ENCODE assay signal across 27 mouse cellular contexts in genomic region chr10:25380746-25381481, GRCm38 (mm10). TPM values are rescaled to one million over a fixed set of nuclear protein-coding genes. Genes with fewer than 3 reads are reported as not detected.
DNase-seq lines count a peak whose midpoint lies in the region; ATAC-seq and TF ChIP-seq lines count a peak whose summit lies in the region.
"Had no signal": no experiment of that assay in that cellular context is flagged by ENCODE, and none has a peak within 500 bp of the region (broad histone marks: within the 10 kb centered on the region; RNA-seq: fewer than 3 reads in every experiment).

No protein-coding gene starts in this region.

- H3K9me3 ChIP-seq in embryonic facial prominence, embryonic 13.5 days = no peaks in the 10 kb centered on the region
- H3K9me3 ChIP-seq in embryonic facial prominence, embryonic 10.5 days = no peaks in the 10 kb centered on the region
- no peaks in the 10 kb centered on the region for H3K9me3 ChIP-seq in lung, embryonic 14.5 days (ENCODE audit: low read depth, low read length)
- H3K9me3 ChIP-seq: forebrain, embryonic 12.5 days; hindbrain, embryonic 12.5 days; midbrain, embryonic 13.5 days; neural tube, embryonic 15.5 days; stomach, embryonic 15.5 days had no signal

- no peak overlapping the region for H3K9ac ChIP-seq in embryonic facial prominence, embryonic 13.5 days
- H3K9ac ChIP-seq in lung, embryonic 14.5 days = no peak overlapping the region
- H3K9ac ChIP-seq: forebrain, embryonic 12.5 days; hindbrain, embryonic 12.5 days; midbrain, embryonic 13.5 days; neural tube, embryonic 15.5 days; stomach, embryonic 15.5 days had no signal

- H3K27me3 ChIP-seq in embryonic facial prominence, embryonic 13.5 days = no peaks in the 10 kb centered on the region
- no peaks in the 10 kb centered on the region for H3K27me3 ChIP-seq in embryonic facial prominence, embryonic 10.5 days (replicated peaks; ENCODE audit: low read depth, poor library complexity, severe bottlenecking)
- H3K27me3 ChIP-seq in lung, embryonic 14.5 days (ENCODE audit: insufficient read depth, low read length) = no peaks in the 10 kb centered on the region
- H3K27me3 ChIP-seq: forebrain, embryonic 12.5 days; hindbrain, embryonic 12.5 days; midbrain, embryonic 13.5 days; neural tube, embryonic 15.5 days; stomach, embryonic 15.5 days had no signal

- DNase-seq in embryonic facial prominence, embryonic 10.5 days (ENCODE audit: low spot score) = no peak
- peak; percentile 41 for DNase-seq in lung, embryonic 14.5 days
- DNase-seq in lung, postnatal 4 days = no peak
- peak; percentile 50 for DNase-seq in adipocyte (ENCODE audit: low spot score)
- no peak for DNase-seq in thymus, postnatal 0 days (ENCODE audit: low spot score)
- no peak for DNase-seq in adrenal gland, adult 2 months
- DNase-seq: adrenal gland, adult 8-10 months; cerebellum, adult 8-10 months; cerebellum, postnatal 36 days; embryo, embryonic 11 days; gastrocnemius, postnatal 36 days; kidney, adult 8-10 months; kidney, postnatal 10 days; layer of hippocampus, postnatal 36 days; lung, postnatal 10 days; retina, postnatal 1 day; right cerebral cortex, postnatal 25 days; thymus, postnatal 25 days had no signal

- no peak for TF ChIP-seq CTCF in lung, embryonic 14.5 days (IDR thresholded peaks at IDR 0.05; ENCODE audit: low read depth)

- H3K27ac ChIP-seq in embryonic facial prominence, embryonic 13.5 days = 0 out of 2 replicates have a peak overlapping the region, but pooled peaks have one; percentile 39
- no peak overlapping the region for H3K27ac ChIP-seq in embryonic facial prominence, embryonic 10.5 days (replicated peaks)
- H3K27ac ChIP-seq in lung, embryonic 14.5 days (ENCODE audit: low read depth) = no peak overlapping the region
- H3K27ac ChIP-seq: forebrain, embryonic 12.5 days; hindbrain, embryonic 12.5 days; midbrain, embryonic 13.5 days; neural tube, embryonic 15.5 days; stomach, embryonic 15.5 days had no signal

- H3K4me1 ChIP-seq in embryonic facial prominence, embryonic 13.5 days = peaks cover 35% of the 10 kb centered on the region
- H3K4me1 ChIP-seq in embryonic facial prominence, embryonic 10.5 days = peaks cover 27% of the 10 kb centered on the region
- peaks cover 5% of the 10 kb centered on the region; the same call in 1 of the 2 replicates for H3K4me1 ChIP-seq in lung, embryonic 14.5 days (ENCODE audit: insufficient read depth)
- H3K4me1 ChIP-seq: midbrain, embryonic 13.5 days; neural tube, embryonic 15.5 days; stomach, embryonic 15.5 days had no signal

- no peak for ATAC-seq in embryonic facial prominence, embryonic 13.5 days (ENCODE audit: insufficient number of reproducible peaks, insufficient read depth, low FRiP score, low TSS enrichment, low read depth)
- ATAC-seq in lung, embryonic 14.5 days (ENCODE audit: insufficient read depth) = no peak
- ATAC-seq in megakaryocyte progenitor cell, adult 5-6 weeks (replicated peaks; ENCODE audit: poor library complexity) = peak; percentile 83
- ATAC-seq: intestine, embryonic 16.5 days; midbrain, embryonic 13.5 days had no signal

- WGBS in embryonic facial prominence, embryonic 13.5 days = 84% methylated on average over 6 of the region's 6 CpGs
- 91% methylated on average over 6 of the region's 6 CpGs for WGBS in embryonic facial prominence, embryonic 10.5 days
- WGBS in lung, embryonic 14.5 days = 68% methylated on average over 6 of the region's 6 CpGs

- no peak overlapping the region for H3K4me3 ChIP-seq in embryonic facial prominence, embryonic 13.5 days
- H3K4me3 ChIP-seq in embryonic facial prominence, embryonic 10.5 days = no peak overlapping the region
- no peak overlapping the region for H3K4me3 ChIP-seq in lung, embryonic 14.5 days (ENCODE audit: low read depth, low read length)
- H3K4me3 ChIP-seq: forebrain, embryonic 12.5 days; hindbrain, embryonic 12.5 days; midbrain, embryonic 13.5 days; neural tube, embryonic 15.5 days; stomach, embryonic 15.5 days had no signal

- peaks cover 28% of the 10 kb centered on the region for H3K36me3 ChIP-seq in embryonic facial prominence, embryonic 13.5 days
- H3K36me3 ChIP-seq in embryonic facial prominence, embryonic 10.5 days (replicated peaks) = peaks cover 22% of the 10 kb centered on the region
- no peaks in the 10 kb centered on the region for H3K36me3 ChIP-seq in lung, embryonic 14.5 days (ENCODE audit: insufficient read depth)
- H3K36me3 ChIP-seq: forebrain, embryonic 12.5 days; hindbrain, embryonic 12.5 days; midbrain, embryonic 13.5 days; neural tube, embryonic 15.5 days; stomach, embryonic 15.5 days had no signal

- H3K4me2 ChIP-seq in embryonic facial prominence, embryonic 13.5 days = no peak overlapping the region
- H3K4me2 ChIP-seq in lung, embryonic 14.5 days = no peak overlapping the region
- H3K4me2 ChIP-seq: forebrain, embryonic 12.5 days; hindbrain, embryonic 12.5 days; liver, embryonic 11.5 days; midbrain, embryonic 13.5 days; neural tube, embryonic 15.5 days; stomach, embryonic 15.5 days had no signal

RNA-seq across cellular contexts. Expression of gene Epb41l2, which starts 21.3 kb away (rescaled TPM):
- polyA plus RNA-seq in embryonic facial prominence, embryonic 13.5 days (2015; fragmentation: Nextera tagmentation; extraction: Ambion mirVana) = 81.6 and 89.9 TPM in 2 replicates
- 47.3 and 52.9 TPM in 2 replicates for polyA plus RNA-seq in embryonic facial prominence, embryonic 10.5 days (2016; fragmentation: Nextera tagmentation; extraction: Ambion mirVana)
- polyA plus RNA-seq in lung, embryonic 14.5 days (2014; fragmentation: Nextera tagmentation; extraction: Ambion mirVana) = 104 and 105 TPM in 2 replicates
- total RNA-seq in megakaryocyte progenitor cell, adult 5-6 weeks (2015) = 16.5 and 28.2 TPM in 2 replicates
- total RNA-seq in megakaryocyte progenitor cell, adult 5-6 weeks (2017) = 19.1 and 24.6 TPM in 2 replicates
- 27.5 and 29.4 TPM in 2 replicates for polyA plus RNA-seq in thymus, postnatal 0 days (2015; fragmentation: Nextera tagmentation; extraction: Ambion mirVana)
- 10 to 100 TPM; 61.7 to 71.6 TPM for total RNA-seq in adrenal gland, adult 2 months (2021)
- polyA plus RNA-seq in adrenal gland, adult 2 months (2012; rRNA removed) = 16.9 and 20.5 TPM in 2 replicates

Comparison
In these comparisons a context has a peak if more than half of its experiments do, and no peak if none do; other contexts are left out.
1. DNase-seq: peak in lung, embryonic 14.5 days (single experiment) and adipocyte (single experiment); none in embryonic facial prominence, embryonic 10.5 days (single experiment), lung, postnatal 4 days (0 of 2), thymus, postnatal 0 days (single experiment) and adrenal gland, adult 2 months (single experiment).